Mouse (Mus musculus): Measurements from ENCODE around the gene Plekha1. TPM values are rescaled to one million over a fixed set of nuclear protein-coding genes. Genes with fewer than 3 reads are reported as not detected.

The Plekha1 gene
- polyA plus RNA-seq, 1 experiment from 2014 or later = 21.3 TPM

DNA sequence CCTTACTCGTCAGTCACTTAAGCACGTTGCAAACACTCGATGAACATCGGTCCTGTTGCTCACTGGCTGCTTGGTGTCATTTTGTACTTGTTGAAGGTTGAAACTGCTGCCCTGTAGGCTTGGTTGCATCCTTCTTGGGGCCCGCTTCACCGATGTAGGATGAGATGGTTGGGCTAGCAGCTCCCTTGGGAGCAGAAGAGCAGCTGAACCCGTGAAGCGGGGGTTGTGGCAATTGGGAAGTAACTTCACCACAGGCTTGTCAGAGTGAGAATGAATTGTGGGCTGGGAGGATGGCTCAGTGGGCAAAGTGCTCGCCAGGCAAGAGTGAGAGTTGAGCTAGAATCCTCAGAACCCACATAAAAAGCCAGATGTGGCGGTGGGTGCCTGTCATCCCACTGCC is 37.1 kb upstream of the Plekha1 start:
- 85% methylated on average over 10 of the region's 10 CpGs for WGBS
- no peak overlapping the region for H3K27ac ChIP-seq (replicated peaks; ENCODE audit: low read depth, low read length)

DNA sequence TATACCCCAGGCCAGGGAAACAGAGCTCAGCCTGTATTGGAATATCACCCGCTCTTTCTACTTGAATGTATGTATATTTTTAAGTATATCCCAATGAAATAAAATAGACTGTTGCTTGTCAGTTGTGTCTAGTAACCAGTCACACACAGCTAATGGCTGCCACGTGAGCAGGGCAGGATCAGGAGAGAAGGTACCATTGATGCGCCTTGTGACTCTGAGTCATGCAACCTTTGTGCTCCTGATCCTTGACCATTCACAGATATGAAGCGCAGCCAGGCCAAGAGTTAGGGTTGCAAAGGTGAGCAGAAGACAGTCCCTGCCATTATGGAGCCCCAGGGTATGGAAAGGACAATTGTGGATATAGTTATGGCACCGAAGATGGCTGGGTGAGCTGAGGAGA is 34.0 kb upstream of the Plekha1 start:
- ATAC-seq (ENCODE audit: insufficient number of reproducible peaks, low FRiP score, low TSS enrichment, low read depth) (no peak), DNase-seq (ENCODE audit: low spot score) (no peak)
- Histone ChIP-seq H3K4me2 (ENCODE audit: low read depth, severe bottlenecking) (no peak overlapping the region), H3K9ac (ENCODE audit: low read length) (no peak overlapping the region), H3K9me3 (ENCODE audit: control insufficient read depth, low read length) (no peaks in the 10 kb centered on the region), H3K4me3 (ENCODE audit: low read depth, low read length) (no peak overlapping the region), H3K27ac (replicated peaks; ENCODE audit: low read depth, low read length) (no peak overlapping the region), H3K4me1 (ENCODE audit: control insufficient read depth, insufficient read depth, low read length) (no peaks in the 10 kb centered on the region), H3K36me3 (ENCODE audit: control insufficient read depth, insufficient read depth, low read length) (no peaks in the 10 kb centered on the region), H3K27me3 (ENCODE audit: control insufficient read depth, insufficient read depth, low read length) (0 out of 2 replicates have a peak, but pooled peaks cover 3% of the 10 kb centered on the region)
- WGBS = 94% methylated on average over 5 of the region's 5 CpGs

More for the DNA sequence above, 37.1 kb upstream of the Plekha1 start:
- no peaks in the 10 kb centered on the region for H3K36me3 ChIP-seq (ENCODE audit: control insufficient read depth, insufficient read depth, low read length)
- H3K27me3 ChIP-seq (ENCODE audit: control insufficient read depth, insufficient read depth, low read length) = no peaks in the 10 kb centered on the region
- no peaks in the 10 kb centered on the region for H3K4me1 ChIP-seq (ENCODE audit: control insufficient read depth, insufficient read depth, low read length)
- H3K9me3 ChIP-seq (ENCODE audit: control insufficient read depth, low read length) = no peaks in the 10 kb centered on the region
- H3K4me2 ChIP-seq (ENCODE audit: low read depth, severe bottlenecking) = no peak overlapping the region
- no peak overlapping the region for H3K4me3 ChIP-seq (ENCODE audit: low read depth, low read length)
- H3K9ac ChIP-seq (ENCODE audit: low read length) = no peak overlapping the region
- DNase-seq (ENCODE audit: low spot score) (no peak), ATAC-seq (ENCODE audit: insufficient number of reproducible peaks, low FRiP score, low TSS enrichment, low read depth) (no peak)

DNA sequence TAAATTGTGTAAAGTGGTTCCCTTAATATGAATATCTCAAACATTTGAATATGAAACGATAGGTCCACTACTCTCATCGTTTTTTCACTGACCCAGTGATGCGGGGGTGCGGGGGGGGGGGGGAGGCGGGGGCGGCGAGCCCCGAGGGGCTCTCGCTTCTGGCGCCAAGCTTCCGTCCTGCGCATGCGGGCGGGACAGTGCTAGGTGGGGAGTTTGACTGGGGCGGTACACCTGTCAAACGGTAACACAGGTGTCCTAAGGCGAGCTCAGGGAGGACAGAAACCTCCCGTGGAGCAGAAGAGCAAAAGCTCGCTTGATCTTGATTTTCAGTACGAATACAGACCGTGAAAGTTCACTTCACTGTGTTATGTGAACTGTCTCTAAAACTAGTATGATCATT is 31.3 kb upstream of the Plekha1 start:
- Histone ChIP-seq H3K27me3 (ENCODE audit: control insufficient read depth, insufficient read depth, low read length) (0 out of 2 replicates have a peak, but pooled peaks cover 3% of the 10 kb centered on the region), H3K27ac (replicated peaks; ENCODE audit: low read depth, low read length) (no peak overlapping the region), H3K36me3 (ENCODE audit: control insufficient read depth, insufficient read depth, low read length) (no peaks in the 10 kb centered on the region), H3K4me3 (ENCODE audit: low read depth, low read length) (no peak overlapping the region), H3K4me1 (ENCODE audit: control insufficient read depth, insufficient read depth, low read length) (no peaks in the 10 kb centered on the region), H3K9ac (ENCODE audit: low read length) (no peak overlapping the region), H3K4me2 (ENCODE audit: low read depth, severe bottlenecking) (no peak overlapping the region), H3K9me3 (ENCODE audit: control insufficient read depth, low read length) (no peaks in the 10 kb centered on the region)
- peak; percentile 98 for DNase-seq (ENCODE audit: low spot score)
- peak; percentile 100 for ATAC-seq (ENCODE audit: insufficient number of reproducible peaks, low FRiP score, low TSS enrichment, low read depth)
- 33% methylated on average over 21 of the region's 21 CpGs for WGBS

DNA sequence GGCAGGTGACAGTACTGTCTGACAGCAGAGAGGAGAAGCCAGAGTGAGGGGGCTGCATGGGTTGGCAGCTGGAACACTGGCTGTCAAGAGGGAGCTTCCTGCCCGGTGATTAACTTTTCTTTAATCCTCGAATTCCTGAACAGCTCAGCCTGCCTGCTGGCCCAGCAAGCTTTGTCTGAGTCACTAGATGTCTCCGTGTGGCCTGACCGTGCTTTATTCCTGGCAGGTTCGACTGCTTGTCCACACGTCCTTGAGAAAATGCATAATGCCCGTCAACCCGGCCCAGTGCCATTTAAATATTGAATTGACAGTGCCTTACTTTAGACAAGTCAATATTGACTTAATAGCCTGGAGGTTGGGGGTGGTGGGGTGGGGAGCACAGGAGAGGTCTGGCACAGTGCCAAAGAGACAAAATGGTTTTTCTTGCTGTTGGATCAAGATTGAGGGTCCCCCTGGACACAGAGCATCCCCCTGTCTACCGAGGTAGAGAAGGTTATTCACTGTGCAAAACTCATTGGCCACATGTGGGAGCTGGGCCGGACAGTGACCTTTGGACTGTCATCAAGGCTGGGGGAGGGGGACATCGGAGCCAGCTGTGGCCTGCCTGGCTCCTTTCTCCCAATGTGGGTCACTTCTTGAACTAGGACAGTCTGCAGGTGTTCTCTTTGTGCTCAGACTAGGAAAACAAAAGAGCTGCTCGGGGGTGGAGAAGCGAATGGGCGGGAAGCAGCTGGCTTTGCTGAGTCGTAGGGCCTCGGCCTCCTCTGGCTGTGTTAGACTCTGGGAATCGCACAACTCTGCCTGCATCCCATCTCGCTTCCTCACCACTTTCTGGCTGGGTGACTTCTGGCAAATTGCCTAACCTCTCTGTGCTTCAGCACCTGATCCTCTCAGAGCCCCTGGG is 30.3 kb upstream of the Plekha1 start:
- H3K36me3 ChIP-seq (ENCODE audit: control insufficient read depth, insufficient read depth, low read length) = no peaks in the 10 kb centered on the region
- no peak overlapping the region for H3K4me2 ChIP-seq (ENCODE audit: low read depth, severe bottlenecking)
- 33% methylated on average over 18 of the region's 18 CpGs for WGBS
- 0 out of 2 replicates have a peak, but pooled peaks cover 3% of the 10 kb centered on the region for H3K27me3 ChIP-seq (ENCODE audit: control insufficient read depth, insufficient read depth, low read length)
- H3K9me3 ChIP-seq (ENCODE audit: control insufficient read depth, low read length) = no peaks in the 10 kb centered on the region
- no peak overlapping the region for H3K27ac ChIP-seq (replicated peaks; ENCODE audit: low read depth, low read length)
- DNase-seq (ENCODE audit: low spot score) = peak; percentile 36
- no peak overlapping the region for H3K4me3 ChIP-seq (ENCODE audit: low read depth, low read length)
- H3K9ac ChIP-seq (ENCODE audit: low read length) = peak overlapping the region; percentile 27; the same call in 1 of the 2 replicates
- no peaks in the 10 kb centered on the region for H3K4me1 ChIP-seq (ENCODE audit: control insufficient read depth, insufficient read depth, low read length)
- no peak for ATAC-seq (ENCODE audit: insufficient number of reproducible peaks, low FRiP score, low TSS enrichment, low read depth)

DNA sequence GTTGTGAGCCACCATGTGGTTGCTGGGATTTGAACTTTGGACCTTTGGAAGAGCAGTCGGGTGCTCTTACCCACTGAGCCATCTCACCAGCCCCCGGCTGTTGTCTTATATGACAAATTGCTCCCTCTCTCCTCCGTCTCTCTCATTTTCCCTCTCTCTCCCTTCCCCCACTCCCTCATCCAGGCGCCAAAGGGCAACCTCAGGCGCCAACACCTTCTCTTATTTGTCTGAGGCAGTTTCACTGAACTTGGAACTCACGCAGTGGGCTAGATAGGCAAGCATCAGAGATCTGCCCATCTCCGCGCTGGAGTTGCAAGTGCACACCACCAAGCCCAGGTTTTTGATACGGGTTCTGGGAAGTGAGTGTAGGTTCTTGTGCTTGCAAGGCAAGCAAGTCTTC is 29.5 kb upstream of the Plekha1 start:
- Histone ChIP-seq H3K27ac (replicated peaks; ENCODE audit: low read depth, low read length) (no peak overlapping the region), H3K27me3 (ENCODE audit: control insufficient read depth, insufficient read depth, low read length) (0 out of 2 replicates have a peak, but pooled peaks cover 3% of the 10 kb centered on the region), H3K9ac (ENCODE audit: low read length) (no peak overlapping the region), H3K4me2 (ENCODE audit: low read depth, severe bottlenecking) (no peak overlapping the region), H3K9me3 (ENCODE audit: control insufficient read depth, low read length) (no peaks in the 10 kb centered on the region), H3K4me1 (ENCODE audit: control insufficient read depth, insufficient read depth, low read length) (no peaks in the 10 kb centered on the region), H3K4me3 (ENCODE audit: low read depth, low read length) (no peak overlapping the region), H3K36me3 (ENCODE audit: control insufficient read depth, insufficient read depth, low read length) (no peaks in the 10 kb centered on the region)
- no peak for DNase-seq (ENCODE audit: low spot score)
- WGBS = 74% methylated on average over 9 of the region's 9 CpGs
- ATAC-seq (ENCODE audit: insufficient number of reproducible peaks, low FRiP score, low TSS enrichment, low read depth) = no peak

DNA sequence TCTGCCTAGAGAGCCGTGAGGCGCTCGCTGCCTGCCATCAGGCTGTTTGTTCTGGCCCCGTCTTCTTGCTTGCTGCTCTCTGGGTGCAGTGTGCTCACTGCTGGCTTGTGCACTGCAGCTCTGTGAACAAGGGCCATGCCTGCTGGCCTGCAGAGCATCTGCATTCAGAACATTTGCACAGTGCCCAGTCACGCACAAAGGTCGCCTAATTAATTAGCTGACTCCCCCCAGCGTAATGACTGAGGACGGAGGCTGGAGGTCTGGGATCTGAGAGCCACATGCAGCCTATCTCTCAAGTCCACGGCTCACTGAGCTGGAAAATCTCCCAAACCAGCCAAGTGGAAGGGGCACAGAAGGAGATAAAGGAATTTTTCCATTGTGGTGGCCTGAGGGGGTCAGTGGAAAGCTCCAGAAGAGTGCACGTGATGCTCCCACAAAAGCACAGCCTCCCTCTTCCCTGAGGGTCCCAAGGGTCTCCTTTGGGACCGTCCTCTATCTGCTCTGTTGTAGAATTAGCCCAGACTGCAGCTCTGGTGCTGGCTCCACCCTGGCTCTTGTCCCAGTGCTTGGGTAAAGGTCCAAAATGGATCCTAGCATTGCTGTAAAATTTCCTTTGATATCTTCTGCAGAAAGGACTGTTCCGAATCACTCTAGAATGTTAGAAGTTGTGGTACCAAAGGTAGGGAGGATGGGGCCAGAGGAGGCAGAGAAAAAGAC is 27.5 kb upstream of the Plekha1 start:
- H3K4me3 ChIP-seq (ENCODE audit: low read depth, low read length) = no peak overlapping the region
- no peak overlapping the region for H3K4me2 ChIP-seq (ENCODE audit: low read depth, severe bottlenecking)
- 0 out of 2 replicates have a peak, but pooled peaks cover 3% of the 10 kb centered on the region for H3K27me3 ChIP-seq (ENCODE audit: control insufficient read depth, insufficient read depth, low read length)
- ATAC-seq (ENCODE audit: insufficient number of reproducible peaks, low FRiP score, low TSS enrichment, low read depth) (no peak), DNase-seq (ENCODE audit: low spot score) (no peak)
- WGBS = 50% methylated on average over 12 of the region's 12 CpGs
- H3K27ac ChIP-seq (replicated peaks; ENCODE audit: low read depth, low read length) = no peak overlapping the region
- H3K4me1 ChIP-seq (ENCODE audit: control insufficient read depth, insufficient read depth, low read length) = no peaks in the 10 kb centered on the region
- no peaks in the 10 kb centered on the region for H3K9me3 ChIP-seq (ENCODE audit: control insufficient read depth, low read length)
- H3K9ac ChIP-seq (ENCODE audit: low read length) = no peak overlapping the region
- no peaks in the 10 kb centered on the region for H3K36me3 ChIP-seq (ENCODE audit: control insufficient read depth, insufficient read depth, low read length)

DNA sequence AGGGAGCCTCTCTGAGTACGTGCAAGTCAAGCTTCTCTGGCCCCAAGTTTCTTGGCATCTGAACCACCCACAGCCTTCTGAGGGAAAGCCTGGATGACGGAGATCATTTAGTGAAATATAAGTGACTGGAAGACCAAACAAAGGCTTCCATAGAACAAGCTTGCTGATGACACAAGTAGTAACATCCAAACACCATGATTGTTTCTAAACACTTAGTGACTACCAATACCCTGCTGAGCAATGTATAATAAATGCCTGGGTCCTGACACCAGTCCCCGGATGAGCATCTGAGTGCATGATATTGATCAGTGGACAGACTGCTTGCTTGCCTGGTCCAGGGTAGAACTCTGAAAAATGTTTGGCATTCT is 26.9 kb upstream of the Plekha1 start:
- no peak for ATAC-seq (ENCODE audit: insufficient number of reproducible peaks, low FRiP score, low TSS enrichment, low read depth)
- H3K27ac ChIP-seq (replicated peaks; ENCODE audit: low read depth, low read length) = no peak overlapping the region

DNA sequence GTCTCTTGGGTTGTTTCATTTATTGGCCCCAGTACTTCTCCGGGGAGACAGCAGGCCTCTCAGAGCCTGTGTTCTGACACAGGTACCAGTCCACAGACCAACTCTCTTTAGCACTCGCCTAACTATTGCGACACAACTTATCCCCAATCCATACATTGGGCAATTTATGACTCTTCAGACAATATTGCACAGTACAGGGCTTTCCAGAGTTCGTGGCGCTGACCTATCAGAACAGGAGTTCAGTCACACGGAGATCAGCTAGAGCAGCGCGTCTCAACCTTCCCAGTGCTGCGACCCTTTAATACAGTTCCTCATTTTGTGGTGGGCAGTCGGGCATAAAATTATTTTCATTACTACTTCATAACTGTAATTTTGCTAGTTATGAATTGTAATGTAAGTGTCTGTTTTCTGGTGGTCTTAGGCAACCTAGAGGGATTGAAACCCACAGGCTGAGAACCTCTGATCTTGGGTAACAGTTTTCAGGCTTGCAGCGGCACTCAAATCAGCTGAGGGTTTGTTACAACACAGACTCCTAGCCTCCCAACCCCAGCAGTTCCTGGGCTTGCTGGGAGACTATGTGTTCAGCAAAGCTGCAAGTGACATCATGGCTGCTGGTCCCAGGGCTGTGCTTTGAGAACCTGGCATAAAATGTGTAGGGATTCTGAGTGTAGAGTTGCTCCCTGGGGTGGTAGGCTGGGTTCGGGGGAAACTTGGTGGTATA is 26.0 kb upstream of the Plekha1 start:
- Histone ChIP-seq H3K4me3 (ENCODE audit: low read depth, low read length) (no peak overlapping the region), H3K27ac (replicated peaks; ENCODE audit: low read depth, low read length) (no peak overlapping the region), H3K4me1 (ENCODE audit: control insufficient read depth, insufficient read depth, low read length) (no peaks in the 10 kb centered on the region), H3K4me2 (ENCODE audit: low read depth, severe bottlenecking) (no peak overlapping the region), H3K9ac (ENCODE audit: low read length) (no peak overlapping the region), H3K27me3 (ENCODE audit: control insufficient read depth, insufficient read depth, low read length) (no peaks in the 10 kb centered on the region), H3K36me3 (ENCODE audit: control insufficient read depth, insufficient read depth, low read length) (no peaks in the 10 kb centered on the region), H3K9me3 (ENCODE audit: control insufficient read depth, low read length) (no peaks in the 10 kb centered on the region)
- DNase-seq (ENCODE audit: low spot score) (no peak), ATAC-seq (ENCODE audit: insufficient number of reproducible peaks, low FRiP score, low TSS enrichment, low read depth) (no peak)
- WGBS = 91% methylated on average over 12 of the region's 12 CpGs

More for the DNA sequence above, 26.9 kb upstream of the Plekha1 start:
- Histone ChIP-seq H3K4me2 (ENCODE audit: low read depth, severe bottlenecking) (no peak overlapping the region), H3K36me3 (ENCODE audit: control insufficient read depth, insufficient read depth, low read length) (no peaks in the 10 kb centered on the region), H3K4me3 (ENCODE audit: low read depth, low read length) (no peak overlapping the region), H3K9me3 (ENCODE audit: control insufficient read depth, low read length) (no peaks in the 10 kb centered on the region), H3K27me3 (ENCODE audit: control insufficient read depth, insufficient read depth, low read length) (0 out of 2 replicates have a peak, but pooled peaks cover 3% of the 10 kb centered on the region), H3K4me1 (ENCODE audit: control insufficient read depth, insufficient read depth, low read length) (no peaks in the 10 kb centered on the region), H3K9ac (ENCODE audit: low read length) (no peak overlapping the region)
- no peak for DNase-seq (ENCODE audit: low spot score)
- 86% methylated on average over 3 of the region's 3 CpGs for WGBS
